Mouse (Mus musculus): ENCODE data around the gene Uhrf1bp1. TPM values are rescaled to one million over a fixed set of nuclear protein-coding genes. Genes with fewer than 3 reads are reported as not detected.

Uhrf1bp1 gene
- total and polyA plus RNA-seq, 2 experiments, result 5.0 to 7.0 TPM

DNA sequence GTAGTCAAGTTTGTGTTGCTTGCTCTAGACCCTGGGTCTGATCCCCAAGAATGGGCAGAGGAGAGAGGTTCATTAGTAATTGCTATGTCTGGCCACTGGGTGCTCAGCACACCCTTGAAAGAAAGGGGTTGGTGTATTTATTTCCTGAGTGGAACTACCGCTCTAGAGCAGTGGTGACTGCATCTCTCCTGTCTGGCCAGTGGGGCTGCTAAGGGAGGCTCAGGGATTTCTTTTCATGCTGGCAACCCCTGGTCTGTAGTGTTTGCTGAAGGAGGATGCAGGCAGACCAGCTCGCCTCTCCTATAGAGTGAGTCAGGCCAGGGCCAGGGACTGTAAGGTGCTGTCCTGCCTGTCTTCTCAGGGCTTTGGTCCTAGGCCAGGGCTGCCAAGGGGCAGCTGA, 90.9 kb downstream of the Uhrf1bp1 start:
- H3K36me3 ChIP-seq (ENCODE audit: control insufficient read depth, insufficient read depth, low read length), result no peaks in the 10 kb centered on the region
- no peak for TF ChIP-seq CTCF (IDR thresholded peaks at IDR 0.05; ENCODE audit: low read depth, low read length)
- no peak for TF ChIP-seq POLR2A (IDR thresholded peaks at IDR 0.05; ENCODE audit: extremely low read depth, insufficient read depth, low read length)
- no peak overlapping the region for H3K9ac ChIP-seq (ENCODE audit: low read depth, low read length)
- 0 out of 2 replicates have a peak, but pooled peaks cover 2% of the 10 kb centered on the region for H3K4me1 ChIP-seq (ENCODE audit: control insufficient read depth, insufficient read depth, low read length)
- H3K4me3 ChIP-seq (ENCODE audit: insufficient read depth, low read depth, low read length), result no peak overlapping the region
- 94% methylated on average over 2 of the region's 2 CpGs for WGBS
- no peaks in the 10 kb centered on the region for H3K27me3 ChIP-seq (ENCODE audit: control insufficient read depth, insufficient read depth, low read length)
- no peak for DNase-seq (ENCODE audit: extremely low read depth, low read depth, low spot score)
- no peak overlapping the region for H3K27ac ChIP-seq (replicated peaks; ENCODE audit: insufficient read depth, low read depth, low read length)
- H3K79me2 ChIP-seq (ENCODE audit: control insufficient read depth, insufficient read depth, low read length), result peaks cover 31% of the 10 kb centered on the region; the same call in 1 of the 2 replicates

Other genes starting within 250 kb of the Uhrf1bp1 start
- gene Nudt3, start 232.9 kb upstream of the Uhrf1bp1 start, total RNA-seq (2014; rRNA removed), result 19.5 and 21.1 TPM in 2 replicates
- 23.5 and 25.5 TPM in 2 replicates for gene Nudt3, start 232.9 kb upstream of the Uhrf1bp1 start, polyA plus RNA-seq (2012; rRNA removed)
- not detected in 2 replicates for gene RPS10-NUDT3, start 221.2 kb upstream of the Uhrf1bp1 start, total RNA-seq (2014; rRNA removed)
- gene RPS10-NUDT3, start 221.2 kb upstream of the Uhrf1bp1 start, polyA plus RNA-seq (2012; rRNA removed), result not detected in 2 replicates
- gene Rps10, start 219.8 kb upstream of the Uhrf1bp1 start, total RNA-seq (2014; rRNA removed), result 416 and 461 TPM in 2 replicates
- 407 and 437 TPM in 2 replicates for gene Rps10, start 219.8 kb upstream of the Uhrf1bp1 start, polyA plus RNA-seq (2012; rRNA removed)
- gene Pacsin1, start 200.9 kb upstream of the Uhrf1bp1 start, total RNA-seq (2014; rRNA removed), result 0.27 TPM in 1 of 2 replicates, not detected in the other
- 0.16 and 0.23 TPM in 2 replicates for gene Pacsin1, start 200.9 kb upstream of the Uhrf1bp1 start, polyA plus RNA-seq (2012; rRNA removed)
- not detected in 2 replicates for gene Spdef, start 127.5 kb upstream of the Uhrf1bp1 start, total RNA-seq (2014; rRNA removed)
- 0.15 and 0.48 TPM in 2 replicates for gene Spdef, start 127.5 kb upstream of the Uhrf1bp1 start, polyA plus RNA-seq (2012; rRNA removed)
- gene D17Wsu92e, start 35.8 kb upstream of the Uhrf1bp1 start, total RNA-seq (2014; rRNA removed), result 93.0 and 117 TPM in 2 replicates
- gene D17Wsu92e, start 35.8 kb upstream of the Uhrf1bp1 start, polyA plus RNA-seq (2012; rRNA removed), result 159 and 178 TPM in 2 replicates
- gene Snrpc, start 18.3 kb upstream of the Uhrf1bp1 start, total RNA-seq (2014; rRNA removed), result 24.4 and 27.1 TPM in 2 replicates
- gene Snrpc, start 18.3 kb upstream of the Uhrf1bp1 start, polyA plus RNA-seq (2012; rRNA removed), result 42.2 and 49.6 TPM in 2 replicates
- 8.8 and 9.0 TPM in 2 replicates for gene Anks1, start 52.9 kb downstream of the Uhrf1bp1 start, total RNA-seq (2014; rRNA removed)
- gene Anks1, start 52.9 kb downstream of the Uhrf1bp1 start, polyA plus RNA-seq (2012; rRNA removed), result 9.4 and 10.0 TPM in 2 replicates
- 7.8 and 8.9 TPM in 2 replicates for gene Taf11, start 53.4 kb downstream of the Uhrf1bp1 start, total RNA-seq (2014; rRNA removed)
- gene Taf11, start 53.4 kb downstream of the Uhrf1bp1 start, polyA plus RNA-seq (2012; rRNA removed), result 5.1 and 6.0 TPM in 2 replicates
- not detected in 2 replicates for gene Tcp11, start 224.2 kb downstream of the Uhrf1bp1 start, total RNA-seq (2014; rRNA removed)
- gene Tcp11, start 224.2 kb downstream of the Uhrf1bp1 start, polyA plus RNA-seq (2012; rRNA removed), result not detected in 2 replicates

All from liver, adult 2 months (tissue).